Mouse (Mus musculus) liver, embryonic 15.5 days (tissue): ENCODE results near the gene Scpep1. TPM values are rescaled to one million over a fixed set of nuclear protein-coding genes. Genes with fewer than 3 reads are reported as not detected.

Experiments used
- ATAC-seq: fragments of 200-750 bp; cut with Nextera tagmentation; 2 replicates; pipeline ENCODE4 v1.8.0; 2017; ENCODE audit warnings: moderate number of reproducible peaks, mild to moderate bottlenecking, moderate library complexity; ENCODE audit not compliant: insufficient read depth
- H3K27ac ChIP-seq: fragments of 300-500 bp; sonication (generic); replicated peaks from 2 replicates; pipeline ENCODE4 v1.5.1; 2015; ENCODE audit warnings: mild to moderate bottlenecking, inconsistent platforms
- H3K27me3 ChIP-seq: fragments of 300-500 bp; sonication (generic); 2 replicates; pipeline ENCODE4 v1.6.1; 2015; ENCODE audit warnings: mild to moderate bottlenecking, inconsistent platforms
- H3K36me3 ChIP-seq: fragments of 300-500 bp; sonication (generic); replicated peaks from 2 replicates; pipeline ENCODE4 v1.6.1; 2015; ENCODE audit warnings: moderate library complexity, mild to moderate bottlenecking, inconsistent platforms
- H3K4me1 ChIP-seq: fragments of 300-500 bp; sonication (generic); replicated peaks from 2 replicates; pipeline ENCODE4 v1.6.1; 2015; ENCODE audit warnings: inconsistent platforms
- H3K4me2 ChIP-seq: fragments of 300-500 bp; sonication (generic); 2 replicates; pipeline ENCODE4 v1.6.1; 2015; ENCODE audit warnings: moderate library complexity, mild to moderate bottlenecking, inconsistent platforms
- H3K4me3 ChIP-seq: fragments of 300-500 bp; sonication (generic); replicated peaks from 2 replicates; pipeline ENCODE4 v1.5.1; 2015; ENCODE audit warnings: mild to moderate bottlenecking, inconsistent platforms
- H3K9ac ChIP-seq: fragments of 300-500 bp; sonication (generic); 2 replicates; pipeline ENCODE4 v1.6.1; 2015; ENCODE audit warnings: moderate library complexity, mild to moderate bottlenecking, inconsistent platforms
- H3K9me3 ChIP-seq: fragments of 300-500 bp; sonication (generic); replicated peaks from 2 replicates; pipeline ENCODE4 v1.6.1; 2016; ENCODE audit warnings: inconsistent platforms
- WGBS: fragments of 180-500 bp; shearing (Covaris S2); methylation state at CpG from one replicate; pipeline ENCODE4 v1.1.7; 2015; ENCODE audit warnings: mixed read lengths; ENCODE audit not compliant: insufficient replicate concordance; 5-methylcytosine and 5-hydroxymethylcytosine counted together
- polyA plus RNA-seq: library from polyadenylated mRNA; unstranded; fragments of >200 nt; fragmentation: Nextera tagmentation; extraction: Ambion mirVana; gene quantifications from 2 replicates; pipeline ENCODE4 v1.2.1, GENCODE M21; 2015

Scpep1 gene
- polyA plus RNA-seq, 1 experiment from 2014 or later: 47.8 TPM

GRCm38 (mm10) chr11:88973776-88974701 lies 18.8 kb upstream of the Scpep1 start:
- Histone ChIP-seq H3K4me1 (peaks cover 11% of the 10 kb centered on the region), H3K4me3 (peak overlapping the region; percentile 70), H3K36me3 (no peaks in the 10 kb centered on the region), H3K9me3 (no peaks in the 10 kb centered on the region), H3K4me2 (peak overlapping the region; percentile 79), H3K9ac (peak overlapping the region; percentile 64), H3K27me3 (no peaks in the 10 kb centered on the region), H3K27ac (0 out of 2 replicates have a peak overlapping the region, but pooled peaks have one; percentile 19)
- ATAC-seq: peak; percentile 78
- 2% methylated on average over 62 of the region's 62 CpGs for WGBS

- Histone ChIP-seq H3K4me3 (no peak within 1 kb of the TSS), H3K4me1 (peaks cover 11% of the 10 kb centered on the region), H3K27ac (no peak within 1 kb of the TSS), H3K36me3 (no peaks in the 10 kb centered on the region), H3K9me3 (no peaks in the 10 kb centered on the region), H3K9ac (no peak within 1 kb of the TSS), H3K27me3 (no peaks in the 10 kb centered on the region), H3K4me2 (no peak within 1 kb of the TSS)
- WGBS: 19% methylated on average over 2 of the region's 2 CpGs
- no peak for ATAC-seq
These were observed 15.0 kb upstream of the Scpep1 start, which contains the start of gene Coil for GRCm38 (mm10) chr11:88970202-88970732. Coil (plus strand) TSS chr11:88970252.

- no peak for ATAC-seq
- Histone ChIP-seq H3K27me3 (no peaks in the 10 kb centered on the region), H3K36me3 (no peaks in the 10 kb centered on the region), H3K4me2 (no peak within 1 kb of the TSS), H3K4me1 (no peaks in the 10 kb centered on the region), H3K9ac (no peak within 1 kb of the TSS), H3K27ac (no peak within 1 kb of the TSS), H3K9me3 (no peaks in the 10 kb centered on the region), H3K4me3 (no peak within 1 kb of the TSS)
- 51% methylated on average over 3 of the region's 3 CpGs for WGBS
These were observed 11.7 kb upstream of the Scpep1 start, which contains the start of gene Elobl for GRCm38 (mm10) chr11:88966881-88967361. Elobl (minus strand) TSS chr11:88966931.

- Histone ChIP-seq H3K4me3 (no peak overlapping the region), H3K9me3 (no peaks in the 10 kb centered on the region), H3K36me3 (no peaks in the 10 kb centered on the region), H3K4me2 (no peak overlapping the region), H3K4me1 (peaks cover 18% of the 10 kb centered on the region), H3K9ac (no peak overlapping the region), H3K27ac (no peak overlapping the region), H3K27me3 (no peaks in the 10 kb centered on the region)
- ATAC-seq: no peak
- WGBS: 51% methylated on average over 3 of the region's 3 CpGs
These were observed 3.6 kb upstream of the Scpep1 start for GRCm38 (mm10) chr11:88958851-88959250.

GRCm38 (mm10) chr11:88954803-88955202 lies 462 bp downstream of the Scpep1 start:
- ATAC-seq: peak; percentile 56
- H3K36me3 ChIP-seq: no peaks in the 10 kb centered on the region
- peak overlapping the region; percentile 57 for H3K4me3 ChIP-seq
- peak overlapping the region; percentile 69 for H3K4me2 ChIP-seq
- H3K27ac ChIP-seq: peak overlapping the region; percentile 25; the same call in 1 of the 2 replicates
- peak overlapping the region; percentile 22; the same call in 1 of the 2 replicates for H3K9ac ChIP-seq
- peaks cover 37% of the 10 kb centered on the region for H3K4me1 ChIP-seq
- no peaks in the 10 kb centered on the region for H3K27me3 ChIP-seq
- WGBS: under 1% methylated on average over 4 of the region's 4 CpGs
- H3K9me3 ChIP-seq: no peaks in the 10 kb centered on the region

- 40% methylated on average over 3 of the region's 3 CpGs for WGBS
- no peak overlapping the region for H3K9ac ChIP-seq
- H3K4me2 ChIP-seq: peak overlapping the region; percentile 69
- H3K36me3 ChIP-seq: no peaks in the 10 kb centered on the region
- no peaks in the 10 kb centered on the region for H3K27me3 ChIP-seq
- peak; percentile 50; the same call in 1 of the 2 replicates for ATAC-seq
- H3K9me3 ChIP-seq: no peaks in the 10 kb centered on the region
- no peak overlapping the region for H3K4me3 ChIP-seq
- peaks cover 39% of the 10 kb centered on the region for H3K4me1 ChIP-seq
- H3K27ac ChIP-seq: no peak overlapping the region
These were observed 1.7 kb downstream of the Scpep1 start for GRCm38 (mm10) chr11:88953582-88953981.

- no peak for ATAC-seq
- Histone ChIP-seq H3K9ac (no peak overlapping the region), H3K4me1 (peaks cover 39% of the 10 kb centered on the region)
These were observed 3.1 kb downstream of the Scpep1 start for GRCm38 (mm10) chr11:88952117-88952516.

GRCm38 (mm10) chr11:88951576-88951975 lies 3.7 kb downstream of the Scpep1 start:
- Histone ChIP-seq H3K27ac (no peak overlapping the region), H3K4me3 (no peak overlapping the region), H3K36me3 (no peaks in the 10 kb centered on the region; the same call in 1 of the 2 replicates), H3K4me2 (no peak overlapping the region), H3K27me3 (no peaks in the 10 kb centered on the region), H3K9ac (no peak overlapping the region), H3K4me1 (peaks cover 39% of the 10 kb centered on the region), H3K9me3 (no peaks in the 10 kb centered on the region)
- ATAC-seq: no peak
- 75% methylated on average over 2 of the region's 2 CpGs for WGBS

More at GRCm38 (mm10) chr11:88952117-88952516, 3.1 kb downstream of the Scpep1 start:
- 80% methylated on average over 5 of the region's 5 CpGs for WGBS
- H3K27me3 ChIP-seq: no peaks in the 10 kb centered on the region
- H3K27ac ChIP-seq: no peak overlapping the region
- no peaks in the 10 kb centered on the region for H3K9me3 ChIP-seq
- no peak overlapping the region for H3K4me3 ChIP-seq
- H3K36me3 ChIP-seq: no peaks in the 10 kb centered on the region; the same call in 1 of the 2 replicates
- no peak overlapping the region for H3K4me2 ChIP-seq

- WGBS: 77% methylated on average over 13 of the region's 13 CpGs
- no peak overlapping the region for H3K4me2 ChIP-seq
- no peak for ATAC-seq
These were observed 4.5 kb downstream of the Scpep1 start for GRCm38 (mm10) chr11:88950640-88951250.

GRCm38 (mm10) chr11:88949802-88950639 lies 5.2 kb downstream of the Scpep1 start:
- H3K9me3 ChIP-seq: no peaks in the 10 kb centered on the region
- no peak for ATAC-seq
- WGBS: 46% methylated on average over 8 of the region's 8 CpGs
- peaks cover 33% of the 10 kb centered on the region for H3K4me1 ChIP-seq
- no peaks in the 10 kb centered on the region for H3K27me3 ChIP-seq
- H3K4me3 ChIP-seq: no peak overlapping the region
- H3K9ac ChIP-seq: no peak overlapping the region
- H3K27ac ChIP-seq: no peak overlapping the region
- H3K36me3 ChIP-seq: no peaks in the 10 kb centered on the region; the same call in 1 of the 2 replicates
- no peak overlapping the region for H3K4me2 ChIP-seq

More at GRCm38 (mm10) chr11:88950640-88951250, 4.5 kb downstream of the Scpep1 start:
- no peak overlapping the region for H3K4me3 ChIP-seq
- H3K9me3 ChIP-seq: no peaks in the 10 kb centered on the region
- peaks cover 39% of the 10 kb centered on the region for H3K4me1 ChIP-seq
- H3K27ac ChIP-seq: no peak overlapping the region
- no peaks in the 10 kb centered on the region for H3K27me3 ChIP-seq
- no peaks in the 10 kb centered on the region; the same call in 1 of the 2 replicates for H3K36me3 ChIP-seq
- H3K9ac ChIP-seq: no peak overlapping the region
